Mouse (Mus musculus) kidney, embryonic 16.5 days (tissue): ENCODE results near the gene Hist1h3h. TPM values are rescaled to one million over a fixed set of nuclear protein-coding genes. Genes with fewer than 3 reads are reported as not detected.
"Not testable (repeated sequence)": the region's sequence is repeated elsewhere in the genome, so short reads cannot be mapped to it uniquely, and the experiment has no call there.

ENCODE experiments used
- ATAC-seq: fragments of 200-750 bp; cut with Nextera tagmentation; 2 replicates; pipeline ENCODE4 v1.8.0; 2017; ENCODE audit warnings: moderate TSS enrichment; ENCODE audit not compliant: low FRiP score, low TSS enrichment
- H3K27ac ChIP-seq: fragments of 300-500 bp; sonication (generic); 2 replicates; pipeline ENCODE4 v1.5.1; 2014; ENCODE audit warnings: low read length
- H3K27me3 ChIP-seq: fragments of 300-500 bp; sonication (generic); 2 replicates; pipeline ENCODE4 v1.6.1; 2014; ENCODE audit warnings: low read length, control low read depth, mixed read lengths; ENCODE audit not compliant: insufficient read depth
- H3K36me3 ChIP-seq: fragments of 300-500 bp; sonication (generic); 2 replicates; pipeline ENCODE4 v1.6.1; 2014; ENCODE audit warnings: low read length, control low read depth, mixed read lengths; ENCODE audit not compliant: insufficient read depth
- H3K4me1 ChIP-seq: fragments of 300-500 bp; sonication (generic); 2 replicates; pipeline ENCODE4 v1.6.1; 2014; ENCODE audit warnings: low read length, control low read depth, mixed read lengths; ENCODE audit not compliant: insufficient read depth
- H3K4me2 ChIP-seq: fragments of 300-500 bp; sonication (generic); replicated peaks from 2 replicates; pipeline ENCODE4 v1.6.1; 2014; ENCODE audit warnings: low read depth, low read length
- H3K4me3 ChIP-seq: fragments of 300-500 bp; sonication (generic); 2 replicates; pipeline ENCODE4 v1.5.1; 2014; ENCODE audit warnings: mild to moderate bottlenecking, low read length
- H3K9ac ChIP-seq: fragments of 300-500 bp; sonication (generic); replicated peaks from 2 replicates; pipeline ENCODE4 v1.6.1; 2014; ENCODE audit warnings: low read length
- H3K9me3 ChIP-seq: fragments of 300-500 bp; sonication (generic); 2 replicates; pipeline ENCODE4 v1.6.1; 2016; ENCODE audit warnings: low read length, control low read depth
- WGBS: fragments of 180-500 bp; shearing (Covaris S2); extraction: QIAGEN DNeasy Blood & Tissue Kit; methylation state at CpG from one replicate; pipeline ENCODE4 v1.1.7; 2014; 5-methylcytosine and 5-hydroxymethylcytosine counted together
- polyA plus RNA-seq: library from polyadenylated mRNA; unstranded; fragments of >200 nt; fragmentation: Nextera tagmentation; extraction: Ambion mirVana; gene quantifications from 2 replicates; pipeline ENCODE4 v1.2.1, GENCODE M21; 2015

The Hist1h3h gene
- polyA plus RNA-seq, 1 experiment from 2014 or later, result 6.2 TPM

DNA sequence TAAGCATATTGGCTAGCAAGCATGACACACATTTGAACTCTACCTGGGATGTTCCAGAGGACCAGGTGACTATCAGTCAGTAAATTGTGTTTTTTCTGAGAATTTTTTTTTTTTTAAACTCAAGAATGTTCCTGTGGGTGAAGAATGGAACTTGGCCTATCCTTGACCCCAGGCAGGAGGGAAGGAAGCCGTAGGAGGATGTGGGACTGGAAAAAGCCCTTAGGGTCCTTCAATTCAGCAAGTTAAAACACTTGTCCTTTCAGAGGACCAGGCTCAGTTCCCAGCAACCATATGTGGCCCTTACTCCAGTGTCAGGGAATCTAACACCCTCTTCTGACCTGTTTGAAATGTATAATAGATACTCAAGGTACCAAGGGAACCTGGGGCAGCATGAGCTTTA, 12.1 kb downstream of the Hist1h3h start:
- H3K4me1 ChIP-seq, result peaks cover 10% of the 10 kb centered on the region; the same call in 1 of the 2 replicates
- no peak overlapping the region for H3K4me3 ChIP-seq
- H3K27ac ChIP-seq, result no peak overlapping the region
- 35% methylated on average over 1 of the region's 1 CpGs for WGBS
- no peak overlapping the region for H3K9ac ChIP-seq
- ATAC-seq, result no peak
- no peaks in the 10 kb centered on the region for H3K27me3 ChIP-seq
- no peaks in the 10 kb centered on the region for H3K9me3 ChIP-seq
- H3K36me3 ChIP-seq, result no peaks in the 10 kb centered on the region
- no peak overlapping the region for H3K4me2 ChIP-seq

DNA sequence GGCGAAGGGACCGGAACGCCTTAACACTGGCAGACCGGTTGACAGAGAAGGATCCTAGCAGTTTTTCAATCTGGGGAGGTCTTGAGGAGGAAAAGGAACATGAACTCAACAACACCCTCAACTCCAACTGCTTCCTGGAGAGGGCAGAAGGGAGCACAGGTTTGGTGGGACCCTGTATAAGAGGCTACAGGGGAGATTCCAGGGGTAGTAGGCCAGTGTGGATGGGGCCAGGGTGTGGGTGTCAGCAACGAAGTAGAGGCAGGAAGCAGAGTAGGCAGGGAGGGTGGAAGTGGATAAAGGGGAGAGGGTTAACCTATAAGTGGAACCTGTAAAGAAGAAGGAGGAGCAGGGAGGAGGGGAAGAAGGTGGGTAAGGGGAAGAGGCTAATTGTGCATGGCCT, 16.0 kb downstream of the Hist1h3h start:
- Histone ChIP-seq H3K27ac (peak overlapping the region; percentile 98; the same call in 1 of the 2 replicates), H3K9ac (peak overlapping the region; percentile 82), H3K4me2 (no peak overlapping the region), H3K4me1 (peaks cover 12% of the 10 kb centered on the region; the same call in 1 of the 2 replicates), H3K9me3 (no peaks in the 10 kb centered on the region), H3K4me3 (no peak overlapping the region), H3K36me3 (no peaks in the 10 kb centered on the region), H3K27me3 (no peaks in the 10 kb centered on the region)
- WGBS, result 70% methylated on average over 5 of the region's 5 CpGs
- peak; percentile 14; the same call in 1 of the 2 replicates for ATAC-seq

DNA sequence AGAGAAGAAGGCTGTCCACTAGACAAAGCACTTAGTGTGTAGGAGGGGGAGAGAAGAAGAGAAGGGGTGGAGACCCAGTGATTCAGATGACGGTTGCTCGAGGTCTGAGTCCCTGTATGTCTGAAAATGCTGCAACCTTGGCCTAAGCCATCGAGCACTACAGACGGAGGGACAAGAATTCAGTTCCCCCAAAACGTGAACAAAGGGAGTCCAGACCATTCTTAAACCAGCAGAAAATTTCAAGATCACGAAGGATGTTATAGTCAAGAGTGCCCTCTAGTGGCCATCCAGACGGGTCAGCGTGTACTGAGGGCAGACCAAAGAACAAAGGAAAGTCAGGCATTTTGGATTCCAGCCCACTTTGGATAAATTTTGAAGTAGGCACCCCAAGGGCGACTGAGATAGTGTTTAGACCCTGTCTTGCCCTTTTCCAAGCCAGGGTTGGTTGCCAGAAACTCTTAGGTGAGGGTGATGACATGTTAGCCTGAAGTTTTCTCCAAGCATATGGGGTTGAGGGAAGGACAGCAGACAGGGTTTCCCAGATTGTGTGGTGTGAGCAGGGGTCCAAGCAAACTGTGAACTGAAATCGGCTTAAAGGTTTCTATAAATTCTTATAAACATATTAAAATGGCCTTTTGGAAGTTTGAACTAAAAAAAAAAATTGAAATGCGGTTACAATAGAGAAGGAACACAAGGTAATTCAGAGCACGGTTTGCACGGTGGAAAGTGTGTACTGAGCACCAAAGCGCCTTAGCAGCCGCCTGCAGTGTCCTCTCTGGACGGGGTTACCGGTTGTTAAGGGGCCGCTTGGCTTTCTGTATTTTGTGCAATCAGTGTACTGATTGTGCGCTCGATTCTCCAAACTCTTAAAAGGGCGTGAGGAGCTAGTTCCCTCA, 16.8 kb downstream of the Hist1h3h start:
- peak; percentile 85 for ATAC-seq
- Histone ChIP-seq H3K9me3 (no peaks in the 10 kb centered on the region), H3K4me2 (peak overlapping the region; percentile 67), H3K27me3 (no peaks in the 10 kb centered on the region), H3K27ac (peak overlapping the region; percentile 98), H3K4me3 (peak overlapping the region; percentile 61), H3K4me1 (peaks cover 12% of the 10 kb centered on the region; the same call in 1 of the 2 replicates), H3K36me3 (no peaks in the 10 kb centered on the region), H3K9ac (peak overlapping the region; percentile 82)
- under 1% methylated on average over 21 of the region's 21 CpGs for WGBS

DNA sequence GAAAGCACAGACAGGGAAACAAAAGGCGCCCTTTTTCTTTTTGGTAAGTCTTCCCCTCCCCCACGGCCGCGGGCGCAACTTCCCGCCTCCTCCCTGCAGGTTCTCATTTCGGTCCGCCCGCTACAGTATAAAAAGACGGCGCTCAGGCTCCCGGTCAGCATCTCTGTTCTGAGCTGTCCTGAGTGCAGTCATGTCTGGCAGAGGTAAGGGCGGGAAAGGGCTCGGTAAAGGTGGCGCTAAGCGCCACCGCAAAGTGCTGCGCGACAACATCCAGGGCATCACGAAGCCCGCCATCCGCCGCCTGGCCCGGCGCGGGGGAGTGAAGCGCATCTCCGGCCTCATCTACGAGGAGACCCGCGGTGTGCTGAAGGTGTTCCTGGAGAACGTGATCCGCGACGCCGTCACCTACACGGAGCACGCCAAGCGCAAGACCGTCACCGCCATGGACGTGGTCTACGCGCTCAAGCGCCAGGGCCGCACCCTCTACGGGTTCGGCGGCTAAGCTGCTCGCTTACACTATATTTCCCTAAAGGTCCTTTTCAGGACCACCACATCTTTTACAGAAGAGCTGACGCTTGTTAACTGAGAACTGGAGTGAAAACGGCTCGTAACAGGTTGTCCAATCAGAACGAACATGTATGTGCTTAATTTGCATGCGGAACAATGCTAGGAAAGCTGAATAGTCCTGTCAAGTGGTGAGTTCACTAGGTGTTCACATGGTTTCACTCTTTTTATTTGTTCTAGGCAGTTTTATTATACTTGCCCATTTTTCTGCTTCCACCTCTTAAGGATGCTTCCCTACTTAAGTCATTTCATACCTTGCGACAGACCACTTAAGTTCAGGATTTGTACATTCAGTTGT, 17.7 kb downstream of the Hist1h3h start, which contains the start of gene Hist1h4j:
Hist1h4j (plus strand) TSS at position 159 of the 862 bp plus-strand sequence.
- Histone ChIP-seq H3K27ac (peak within 1 kb of the TSS; percentile 98), H3K4me1 (peaks cover 12% of the 10 kb centered on the region; the same call in 1 of the 2 replicates), H3K4me2 (peak within 1 kb of the TSS; percentile 67), H3K4me3 (peak within 1 kb of the TSS; percentile 61), H3K9ac (peak within 1 kb of the TSS; percentile 82)
- not testable (repeated sequence) for H3K9me3 ChIP-seq, H3K27me3 ChIP-seq, H3K36me3 ChIP-seq
- peak; percentile 94 for ATAC-seq
- WGBS, result under 1% methylated on average over 43 of the region's 56 CpGs

DNA sequence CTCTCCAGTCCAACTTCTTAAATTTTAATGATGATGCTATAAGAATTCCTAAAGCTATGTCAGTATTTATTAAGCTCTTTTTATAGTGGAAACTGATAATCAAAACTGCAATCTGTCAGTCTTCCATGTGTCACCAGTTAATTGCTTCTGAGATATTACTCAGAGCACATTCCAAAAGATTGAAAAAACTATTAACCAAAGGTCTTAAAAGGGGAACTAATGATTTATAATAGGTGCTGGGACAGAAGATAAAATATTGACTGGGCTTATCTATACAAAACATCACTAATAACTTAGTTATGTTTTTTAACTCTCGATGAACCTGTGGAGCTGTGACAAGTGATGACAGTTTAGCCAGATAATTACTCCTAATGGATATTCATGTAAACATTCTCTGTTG, 27.5 kb downstream of the Hist1h3h start:
- no peak for ATAC-seq
- 79% methylated on average over 1 of the region's 1 CpGs for WGBS
- H3K27ac ChIP-seq, result no peak overlapping the region
- no peak overlapping the region for H3K9ac ChIP-seq
- H3K9me3 ChIP-seq, result no peaks in the 10 kb centered on the region
- no peak overlapping the region for H3K4me2 ChIP-seq
- H3K27me3 ChIP-seq, result no peaks in the 10 kb centered on the region
- H3K4me1 ChIP-seq, result peaks cover 11% of the 10 kb centered on the region; the same call in 1 of the 2 replicates
- H3K4me3 ChIP-seq, result no peak overlapping the region
- no peaks in the 10 kb centered on the region for H3K36me3 ChIP-seq

DNA sequence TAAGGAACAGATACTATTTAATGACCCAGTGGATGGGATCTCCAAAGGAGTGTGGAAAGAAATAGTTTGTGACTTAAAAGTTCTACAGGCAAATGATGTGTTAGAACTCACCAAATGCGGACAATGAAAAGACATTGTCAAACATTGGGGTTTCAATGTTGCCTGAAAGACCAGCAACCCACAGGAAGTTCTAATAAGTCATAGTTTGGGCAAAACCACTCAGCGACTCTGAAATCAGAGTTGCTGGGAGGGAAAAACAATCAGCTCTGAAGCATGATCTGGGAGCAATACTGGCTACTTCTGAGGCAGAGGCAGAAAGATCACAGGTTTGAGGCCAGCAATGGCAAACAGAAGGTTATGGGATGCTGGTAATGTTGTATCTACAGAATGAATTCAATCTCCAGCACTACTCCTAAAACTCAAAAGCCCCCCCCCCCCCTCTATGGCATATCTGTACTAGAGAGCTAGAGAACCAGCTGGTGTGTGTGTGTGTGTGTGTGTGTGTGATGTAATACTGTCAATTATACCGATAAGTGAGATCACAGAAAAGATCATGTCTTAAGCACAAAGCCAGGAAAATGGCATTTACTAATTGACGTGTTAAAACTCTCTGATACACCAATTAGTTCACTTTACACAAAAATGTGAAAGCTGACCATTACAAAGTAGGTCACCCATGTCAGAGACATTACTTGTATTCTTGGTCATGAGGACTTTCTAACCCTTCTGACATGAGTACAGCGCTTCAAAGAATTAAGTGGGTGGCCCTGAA, 32.1 kb downstream of the Hist1h3h start:
- H3K27me3 ChIP-seq, result no peaks in the 10 kb centered on the region
- ATAC-seq, result no peak
- peaks cover 28% of the 10 kb centered on the region for H3K4me1 ChIP-seq
- H3K9me3 ChIP-seq, result no peaks in the 10 kb centered on the region
- peak overlapping the region; percentile 60 for H3K4me3 ChIP-seq
- H3K36me3 ChIP-seq, result no peaks in the 10 kb centered on the region
- peak overlapping the region; percentile 78 for H3K9ac ChIP-seq
- WGBS, result 2% methylated on average over 5 of the region's 5 CpGs
- H3K27ac ChIP-seq, result peak overlapping the region; percentile 96
- peak overlapping the region; percentile 83 for H3K4me2 ChIP-seq

DNA sequence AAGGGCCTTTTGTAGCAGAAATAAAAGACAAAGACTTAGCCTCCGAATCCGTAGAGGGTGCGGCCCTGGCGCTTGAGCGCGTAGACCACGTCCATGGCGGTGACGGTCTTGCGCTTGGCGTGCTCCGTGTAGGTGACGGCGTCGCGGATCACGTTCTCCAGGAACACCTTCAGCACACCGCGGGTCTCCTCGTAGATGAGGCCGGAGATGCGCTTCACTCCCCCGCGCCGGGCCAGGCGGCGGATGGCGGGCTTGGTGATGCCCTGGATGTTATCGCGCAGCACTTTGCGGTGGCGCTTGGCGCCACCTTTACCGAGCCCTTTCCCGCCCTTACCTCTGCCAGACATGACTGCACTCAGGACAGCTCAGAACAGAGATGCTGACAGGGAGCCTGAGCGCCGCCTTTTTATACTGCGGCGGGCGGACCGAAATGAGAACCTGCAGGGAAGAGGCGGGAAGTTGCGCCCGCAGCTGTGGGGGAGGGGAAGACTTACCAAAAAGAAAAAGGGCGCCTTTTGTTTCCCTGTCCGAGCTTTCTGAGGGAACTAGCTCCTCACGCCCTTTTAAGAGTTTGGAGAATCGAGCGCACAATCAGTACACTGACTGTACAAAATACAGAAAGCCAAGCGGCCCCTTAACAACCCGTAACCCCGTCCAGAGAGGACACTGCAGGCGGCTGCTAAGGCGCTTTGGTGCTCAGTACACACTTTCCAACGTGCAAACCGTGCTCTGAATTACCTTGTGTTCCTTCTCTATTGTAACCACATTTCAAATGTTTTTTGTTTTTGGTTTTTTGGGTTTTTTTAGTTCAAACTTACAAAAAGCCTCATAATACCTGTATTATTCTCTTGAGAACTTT, 32.9 kb downstream of the Hist1h3h start, which contains the start of gene Hist1h4k:
Hist1h4k (minus strand) TSS at position 347 of the 859 bp plus-strand sequence.
- Histone ChIP-seq H3K4me3 (peak within 1 kb of the TSS; percentile 60), H3K9ac (peak within 1 kb of the TSS; percentile 78), H3K27ac (peak within 1 kb of the TSS; percentile 96), H3K4me1 (peaks cover 30% of the 10 kb centered on the region), H3K4me2 (peak within 1 kb of the TSS; percentile 83)
- not testable (repeated sequence) for H3K36me3 ChIP-seq, H3K9me3 ChIP-seq, H3K27me3 ChIP-seq
- under 1% methylated on average over 40 of the region's 56 CpGs for WGBS
- ATAC-seq, result peak; percentile 84

DNA sequence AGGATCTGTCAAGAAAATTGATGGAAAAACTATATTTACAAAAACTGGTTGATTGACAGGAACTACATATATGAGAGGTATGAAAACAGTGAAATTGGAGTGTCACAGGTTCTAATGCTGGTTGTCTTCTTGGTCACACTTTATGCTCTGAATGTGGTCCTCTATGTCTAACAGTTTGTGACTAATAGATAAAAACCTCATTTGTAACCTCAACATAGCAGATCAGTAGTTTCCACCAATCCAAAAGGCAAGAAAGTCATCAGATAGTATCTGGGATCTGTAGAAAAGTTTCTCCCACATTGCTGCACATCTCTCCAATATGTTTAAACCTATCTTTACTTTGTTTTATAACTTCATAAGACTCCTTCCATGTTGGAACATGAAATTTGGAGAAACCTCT, 34.0 kb downstream of the Hist1h3h start:
- no peak overlapping the region for H3K9ac ChIP-seq
- H3K9me3 ChIP-seq, result no peaks in the 10 kb centered on the region
- no peak for ATAC-seq
- H3K4me3 ChIP-seq, result no peak overlapping the region
- H3K36me3 ChIP-seq, result no peaks in the 10 kb centered on the region
- no peaks in the 10 kb centered on the region for H3K27me3 ChIP-seq
- H3K27ac ChIP-seq, result no peak overlapping the region
- peaks cover 34% of the 10 kb centered on the region for H3K4me1 ChIP-seq
- no peak overlapping the region for H3K4me2 ChIP-seq
